Mouse (Mus musculus): ENCODE results near the gene Acbd4.

- TF ChIP-seq CTCF (IDR thresholded peaks at IDR 0.05; ENCODE audit: borderline replicate concordance, extremely low read depth, insufficient read depth, insufficient read length) (no peak), POLR2A (IDR thresholded peaks at IDR 0.05; ENCODE audit: borderline replicate concordance, extremely low read depth, insufficient read depth, insufficient read length, poor library complexity, severe bottlenecking) (no peak)
These were observed 39.8 kb downstream of the Acbd4 start for GRCm38 (mm10) chr11:103141101-103141943.
